In genomic region chr13:75877907-75878306, GRCm38 (mm10) we compare ENCODE assay signal across 7 mouse cellular contexts. TPM values are rescaled to one million over a fixed set of nuclear protein-coding genes. Genes with fewer than 3 reads are reported as not detected.
DNase-seq lines count a peak whose midpoint lies in the region; ATAC-seq and TF ChIP-seq lines count a peak whose summit lies in the region.

No protein-coding gene starts in this region.

- H3K4me1 ChIP-seq in ES-E14 (ENCODE audit: control insufficient read depth in 2 of 2, insufficient read depth in 2 of 2, low read length in 2 of 2, poor library complexity in 1 of 2), result peaks cover 2 to 6% of the 10 kb centered on the region in 2 experiments; a peak in 2 of 4 replicates
- no peaks in the 10 kb centered on the region for H3K4me1 ChIP-seq in bone marrow, adult 2 months (ENCODE audit: control insufficient read depth, insufficient read depth, low read length)
- no peaks in the 10 kb centered on the region for H3K4me1 ChIP-seq in forebrain, embryonic 14.5 days (ENCODE audit: control insufficient read depth, insufficient read depth, low read length)

- H3K27ac ChIP-seq in ES-E14 (ENCODE audit: insufficient read depth, low read depth, low read length, poor library complexity, severe bottlenecking), result no peak overlapping the region
- no peak overlapping the region for H3K27ac ChIP-seq in bone marrow, adult 2 months (ENCODE audit: control insufficient read depth, insufficient read depth, low read depth, low read length, poor library complexity)
- H3K27ac ChIP-seq in forebrain, embryonic 14.5 days (ENCODE audit: low read depth, low read length), result no peak overlapping the region

- no peaks in the 10 kb centered on the region for H3K36me3 ChIP-seq in ES-E14 (ENCODE audit: control insufficient read depth, insufficient read depth, low read length, poor library complexity, severe bottlenecking)
- peaks cover 35% of the 10 kb centered on the region for H3K36me3 ChIP-seq in forebrain, embryonic 14.5 days (ENCODE audit: control insufficient read depth, insufficient read depth, low read length)

- H3K9ac ChIP-seq in ES-E14 (ENCODE audit: insufficient read depth, low read depth, low read length, poor library complexity, severe bottlenecking), result no peak overlapping the region
- no peak overlapping the region for H3K9ac ChIP-seq in forebrain, embryonic 14.5 days (ENCODE audit: low read length)

- ATAC-seq in forebrain, embryonic 14.5 days, result peak; percentile 61
- peak; percentile 82 for ATAC-seq in neutrophil, adult 5-6 weeks (ENCODE audit: extremely low read depth, insufficient number of reproducible peaks, low FRiP score, poor library complexity, severe bottlenecking)

- no peak overlapping the region for H3K4me3 ChIP-seq in ES-E14 (ENCODE audit: insufficient read depth in 1 of 2, low read depth in 1 of 2, low read length in 2 of 2, poor library complexity in 1 of 2, severe bottlenecking in 1 of 2)
- H3K4me3 ChIP-seq in bone marrow, adult 2 months (replicated peaks; ENCODE audit: control insufficient read depth, low read depth, low read length), result no peak overlapping the region
- H3K4me3 ChIP-seq in forebrain, embryonic 14.5 days (ENCODE audit: low read depth, low read length), result no peak overlapping the region

- TF ChIP-seq CTCF in bone marrow, adult 2 months (IDR thresholded peaks at IDR 0.05; ENCODE audit: control insufficient read depth, insufficient read depth, low read length), result peak; percentile 37

- peak; percentile 44 to 46 for DNase-seq in left cerebral cortex, adult 18-20 months (ENCODE audit: low spot score in 2 of 2)
- DNase-seq in left cerebral cortex, adult 8-10 months (ENCODE audit: low spot score in 2 of 2), result no peak
- DNase-seq in ES-E14 (ENCODE audit: low read depth, low spot score), result peak; percentile 55
- peak; percentile 81 for DNase-seq in forebrain, embryonic 14.5 days (ENCODE audit: low spot score)
- DNase-seq in layer of hippocampus, postnatal 10 days (ENCODE audit: low spot score in 2 of 2), result peak; percentile 33 to 51

- no peaks in the 10 kb centered on the region for H3K27me3 ChIP-seq in forebrain, embryonic 14.5 days (replicated peaks; ENCODE audit: control insufficient read depth, insufficient read depth, low read length)

- TF ChIP-seq POLR2A in bone marrow, adult 2 months (IDR thresholded peaks at IDR 0.05; ENCODE audit: borderline replicate concordance, control insufficient read depth, low read depth, low read length), result no peak

- no peak overlapping the region for H3K4me2 ChIP-seq in forebrain, embryonic 14.5 days (ENCODE audit: low read length)

- H3K9me3 ChIP-seq in ES-E14 (ENCODE audit: control insufficient read depth, insufficient read depth, low read depth, low read length), result no peaks in the 10 kb centered on the region
- H3K9me3 ChIP-seq in forebrain, embryonic 14.5 days (replicated peaks; ENCODE audit: control insufficient read depth, low read length), result no peaks in the 10 kb centered on the region

- in situ Hi-C loops in ES-E14 (cut with MboI; ENCODE audit: low sequenced_read_pairs in 2 of 2, unreplicated experiment in 2 of 2), result no loop called here

TF ChIP-seq in ES-E14, 5 proteins besides CTCF, POLR2A, EP300 and RAD21:
- peak; percentile 95 for TF ChIP-seq ZC3H11A (IDR thresholded peaks at IDR 0.05; ENCODE audit: borderline replicate concordance, low read depth, low read length)
- TF ChIP-seq ZNF384 (IDR thresholded peaks at IDR 0.05; ENCODE audit: low read depth, low read length), result no peak

RNA-seq across cellular contexts. Expression of gene Glrx, which starts 38.2 kb away (rescaled TPM):
- total RNA-seq in left cerebral cortex, adult 18-20 months (2021), result 10 to 100 TPM; 48.1 to 55.5 TPM
- 10 to 100 TPM; 48.1 to 55.0 (median 52.4) TPM for total RNA-seq in left cerebral cortex, adult 8-10 months (2022)
- total RNA-seq in ES-E14 (2012; rRNA removed), result 11.9 TPM in 2 replicates
- polyA plus RNA-seq in bone marrow, adult 2 months (2011; ENCODE audit: insufficient read depth, insufficient read length, low replicate concordance, missing spikeins), result 27.7 and 64.5 TPM in 2 replicates
- 37.3 and 37.7 TPM in 2 replicates for polyA plus RNA-seq in forebrain, embryonic 14.5 days (2014; fragmentation: Nextera tagmentation; extraction: Ambion mirVana)
- total RNA-seq in layer of hippocampus, postnatal 10 days (2021), result 10 to 100 TPM; 63.4 to 72.9 TPM
- 96.4 and 107 TPM in 2 replicates for total RNA-seq in neutrophil, adult 5-6 weeks (2017)

Comparison
In these comparisons a context has a peak if more than half of its experiments do, and no peak if none do; other contexts are left out.
1. DNase-seq: peak in left cerebral cortex, adult 18-20 months (2 of 2), ES-E14 (single experiment), forebrain, embryonic 14.5 days (single experiment) and layer of hippocampus, postnatal 10 days (2 of 2); none in left cerebral cortex, adult 8-10 months (0 of 2).